Mouse (Mus musculus) T-cell, adult 2 months (primary cell): ENCODE data around the gene Phospho1.

Source experiments
- DNase-seq: peaks from one replicate; pipeline ENCODE4 v3.0.0; 2022; ENCODE audit warnings: low spot score

The Phospho1 gene

DNA sequence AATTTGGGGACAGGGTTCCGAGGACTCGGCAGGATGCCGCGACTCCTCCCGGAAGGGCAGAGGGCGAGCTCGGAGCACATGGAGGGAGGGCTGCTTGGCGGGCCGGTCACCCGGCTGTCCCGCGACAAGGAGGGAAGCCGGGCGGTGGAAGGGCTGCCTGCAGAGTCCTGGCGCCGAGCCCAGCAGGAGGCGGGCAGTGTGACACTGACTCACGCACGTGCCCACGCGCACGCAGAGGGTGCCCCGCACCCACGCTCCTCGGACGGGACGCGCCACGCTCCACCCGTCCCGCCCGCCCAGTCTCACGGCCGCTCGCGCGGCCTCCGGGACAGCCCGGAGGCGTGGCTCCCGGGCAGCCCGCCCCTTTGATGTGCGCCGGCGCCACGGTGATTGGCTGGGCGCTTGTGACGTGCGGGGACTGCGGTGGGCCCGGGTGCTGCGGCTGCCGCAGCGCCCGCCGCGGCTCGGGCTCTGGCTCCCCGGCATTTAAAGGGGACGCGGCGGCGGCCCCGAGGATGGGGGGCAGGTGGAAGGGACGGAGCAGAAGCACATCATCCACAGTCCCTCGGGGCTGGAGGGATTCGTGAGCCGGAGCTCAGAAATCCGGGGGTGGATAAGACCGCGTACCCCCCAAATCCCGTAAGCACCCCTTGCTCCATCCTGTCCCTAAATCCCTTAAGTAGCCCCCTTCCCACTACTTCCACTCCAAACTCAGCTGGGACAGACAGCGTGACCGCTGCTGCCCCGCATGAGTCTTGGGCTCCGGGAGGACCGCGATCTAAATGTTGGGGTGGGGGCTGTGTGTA is at the start of gene Phospho1:
TSS of gene Phospho1 (plus strand) at position 429 of the 806 bp plus-strand sequence.
- DNase-seq = peak; percentile 84

DNA sequence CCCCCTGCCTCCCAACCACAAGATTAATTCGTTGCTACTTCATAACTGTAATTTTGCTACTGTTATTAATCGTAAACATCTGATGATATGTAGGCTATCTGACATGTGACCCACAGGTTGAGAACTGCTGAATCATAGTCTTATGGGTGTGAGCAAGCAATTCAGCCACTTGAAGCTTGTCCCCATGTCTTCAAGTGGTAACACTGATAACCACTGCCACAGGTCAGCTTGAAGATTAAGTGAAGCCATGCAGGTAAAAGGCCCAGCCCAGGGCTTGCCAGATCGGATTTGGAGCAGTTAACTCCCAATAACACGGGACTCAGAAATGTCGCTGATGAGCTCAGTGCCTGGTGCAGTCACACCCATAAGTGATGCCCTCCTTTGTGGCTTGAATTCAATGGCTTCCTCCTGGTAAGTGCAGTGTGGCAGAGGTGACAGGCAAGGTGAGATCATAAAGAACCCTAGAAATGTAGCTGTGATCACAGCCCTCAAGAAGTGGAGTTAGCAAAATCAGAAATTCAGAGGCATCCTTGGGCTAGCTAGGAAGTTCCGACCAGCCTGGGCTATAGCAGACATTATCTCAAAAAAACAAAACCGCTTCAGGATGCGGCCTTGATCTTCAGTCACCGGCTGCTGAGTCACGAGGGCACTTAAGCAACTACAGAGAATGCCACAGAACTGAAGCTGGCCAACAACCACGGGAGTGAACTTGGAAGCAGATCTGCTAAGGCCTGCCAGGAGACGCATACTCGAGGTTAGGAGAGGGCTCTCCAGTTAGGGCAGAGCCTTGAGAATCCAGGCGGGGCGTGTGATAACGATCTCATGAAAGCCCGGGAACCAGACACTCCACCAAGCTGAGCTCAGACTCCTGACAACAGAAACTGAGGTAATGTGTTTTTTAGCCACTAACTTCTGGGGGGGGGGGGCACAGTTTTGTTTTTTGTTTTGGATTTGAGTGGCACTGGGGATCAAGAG is 46.7 kb upstream of the Phospho1 start:
- peak; percentile 6 for DNase-seq

DNA sequence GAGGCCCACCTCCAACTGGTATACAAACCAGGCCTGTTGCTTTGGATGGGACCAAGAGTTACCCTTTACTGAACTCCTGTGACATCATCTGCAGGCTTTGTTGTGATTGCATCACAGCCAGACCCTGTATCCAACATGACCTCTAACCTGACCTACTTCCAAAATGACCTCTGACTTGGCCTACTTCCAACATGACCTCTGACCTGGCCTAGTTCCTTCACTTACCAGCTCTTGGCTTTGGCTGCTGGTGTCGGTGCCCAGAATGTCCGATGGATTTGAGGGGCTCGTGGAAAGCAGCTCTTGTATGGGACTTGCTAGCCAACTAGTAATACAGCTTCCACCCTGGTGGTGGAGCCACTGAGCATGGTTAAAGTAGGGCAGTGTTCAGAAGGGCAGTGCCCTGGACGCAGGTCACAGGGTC is 45.5 kb upstream of the Phospho1 start:
- DNase-seq = no peak

DNA sequence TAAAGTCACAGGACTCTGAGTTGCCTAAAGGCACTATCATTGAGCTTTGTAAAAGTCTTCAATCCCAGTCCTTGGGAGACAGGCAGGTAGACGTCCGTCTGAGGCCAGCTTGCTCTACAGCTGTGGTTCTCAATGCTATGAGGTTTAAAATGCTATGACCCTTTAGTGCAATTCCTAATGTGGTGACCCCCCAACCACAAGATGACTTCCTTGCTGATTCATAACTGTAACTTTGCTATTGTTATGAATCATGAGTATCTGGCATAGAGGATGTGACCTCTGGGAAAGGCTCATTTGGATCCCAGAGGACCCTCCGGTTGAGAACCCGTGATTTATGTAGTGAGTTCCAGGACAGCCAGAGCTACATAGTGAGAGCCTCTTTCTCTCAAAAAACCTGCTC is 44.9 kb upstream of the Phospho1 start:
- no peak for DNase-seq

DNA sequence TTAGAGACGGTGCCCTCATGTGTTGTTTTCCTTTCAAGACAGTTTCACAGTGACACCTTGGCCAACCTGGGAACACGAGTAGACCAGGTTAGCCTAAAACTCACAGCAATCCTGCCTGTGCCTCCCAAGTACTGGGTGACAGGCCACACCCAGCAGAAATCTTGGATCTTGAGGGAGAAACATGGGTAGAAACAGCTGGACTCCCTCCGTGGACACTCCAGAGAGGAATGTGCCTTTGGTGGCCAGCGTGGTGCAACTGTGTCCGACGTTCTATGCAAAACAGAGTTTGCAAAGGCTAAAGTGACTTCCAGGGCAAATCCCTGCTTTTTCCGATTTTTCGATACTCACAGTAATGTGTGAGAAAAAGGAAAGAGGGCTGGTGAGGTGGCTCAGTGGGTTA is 43.8 kb upstream of the Phospho1 start:
- DNase-seq = no peak

DNA sequence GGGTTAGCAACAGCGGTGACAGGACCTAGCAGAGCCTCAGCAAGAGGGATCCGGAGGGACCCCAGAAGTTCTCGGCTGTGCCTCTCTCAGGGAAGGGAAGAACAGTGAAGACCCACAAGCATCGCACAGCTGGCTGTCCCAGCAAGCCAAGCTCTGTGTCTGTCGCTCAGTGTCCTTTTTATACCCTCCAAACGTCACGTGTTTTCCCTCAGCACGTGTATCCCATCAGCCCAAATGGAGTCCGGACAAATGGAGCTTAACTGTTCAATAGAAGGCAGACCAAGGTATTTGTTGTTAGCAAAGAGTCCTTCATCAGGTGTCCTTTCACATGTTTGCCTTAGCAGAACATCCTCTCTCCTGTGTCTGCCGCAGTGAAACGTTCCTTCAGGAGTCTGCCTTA is 42.7 kb upstream of the Phospho1 start:
- DNase-seq = no peak

DNA sequence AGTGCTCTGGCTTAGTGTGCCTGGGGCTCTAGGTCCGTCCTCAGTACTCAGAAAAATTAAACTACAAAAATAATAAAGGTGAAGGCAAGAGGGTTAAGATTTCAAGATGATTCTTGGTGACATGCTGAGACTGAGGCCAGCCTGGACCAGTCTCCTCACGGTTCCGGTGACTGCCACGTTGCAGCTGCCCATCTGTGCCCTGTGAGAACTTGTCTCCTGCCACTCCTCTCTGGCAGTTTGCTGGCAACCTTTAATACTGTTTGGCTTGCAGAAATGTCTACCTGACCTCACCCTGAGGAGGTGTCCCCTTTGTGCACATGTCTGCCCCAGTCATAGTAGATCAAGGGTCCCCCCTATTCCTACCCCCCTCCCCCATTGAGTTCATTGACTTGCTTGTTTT is 40.8 kb upstream of the Phospho1 start:
- DNase-seq = no peak

DNA sequence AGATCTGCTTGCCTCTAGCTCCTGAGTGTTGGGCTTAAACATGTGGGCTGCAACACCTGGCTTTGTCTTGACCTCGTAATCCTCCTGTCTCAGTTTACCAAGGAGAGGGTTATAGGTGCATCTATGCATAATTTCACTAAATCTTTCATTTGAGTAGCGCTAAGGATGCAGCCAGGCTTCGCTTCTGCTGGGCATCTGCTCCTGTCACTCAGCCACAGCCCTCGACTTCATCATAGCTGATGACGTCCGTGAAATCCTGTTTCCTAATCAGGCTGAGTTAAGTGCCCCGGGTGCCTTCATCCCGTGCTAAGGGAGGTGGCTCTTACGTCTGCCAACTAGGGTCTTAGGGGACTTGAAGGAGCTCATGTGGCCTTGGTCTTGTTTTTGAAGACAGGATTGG is 40.3 kb upstream of the Phospho1 start:
- DNase-seq = no peak

DNA sequence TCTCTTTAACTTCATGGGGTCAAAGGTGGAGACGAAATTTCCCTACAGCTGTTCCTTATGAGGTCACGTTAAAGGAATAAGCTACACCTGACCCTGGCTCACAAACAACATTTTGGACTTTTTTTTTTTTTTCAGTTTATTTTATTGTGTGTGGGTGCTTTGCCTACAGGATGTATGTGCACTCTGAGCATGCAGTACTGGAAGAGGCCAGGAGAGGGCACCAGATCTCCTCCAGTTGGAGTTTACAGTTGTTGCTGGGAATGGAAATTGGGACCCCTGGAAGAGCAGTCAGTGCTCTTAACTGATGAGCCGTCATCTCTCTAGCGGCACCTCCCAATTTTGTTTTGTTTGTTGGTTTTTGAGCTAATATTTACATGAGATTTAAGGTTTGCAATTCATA is 38.6 kb upstream of the Phospho1 start:
- DNase-seq = no peak

DNA sequence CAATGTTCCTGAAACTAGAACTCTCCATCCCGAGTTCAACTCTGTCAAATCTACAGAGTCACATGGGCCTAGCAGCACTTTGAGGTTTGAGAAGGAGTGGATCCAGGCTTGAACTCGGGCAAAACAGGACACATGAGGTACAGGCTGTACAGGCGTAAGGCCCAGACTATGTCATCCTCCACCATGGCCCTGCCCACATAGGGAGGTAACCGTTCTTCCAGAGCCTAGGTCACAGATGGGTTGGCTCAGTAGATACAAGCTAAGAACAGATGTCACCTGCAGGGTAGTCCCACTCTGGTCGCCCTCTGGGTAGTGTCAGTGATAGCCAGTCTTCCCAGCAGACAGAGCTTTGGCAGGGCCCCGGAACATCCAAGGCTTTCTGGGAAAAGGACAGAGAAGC is 37.8 kb upstream of the Phospho1 start:
- DNase-seq = no peak

DNA sequence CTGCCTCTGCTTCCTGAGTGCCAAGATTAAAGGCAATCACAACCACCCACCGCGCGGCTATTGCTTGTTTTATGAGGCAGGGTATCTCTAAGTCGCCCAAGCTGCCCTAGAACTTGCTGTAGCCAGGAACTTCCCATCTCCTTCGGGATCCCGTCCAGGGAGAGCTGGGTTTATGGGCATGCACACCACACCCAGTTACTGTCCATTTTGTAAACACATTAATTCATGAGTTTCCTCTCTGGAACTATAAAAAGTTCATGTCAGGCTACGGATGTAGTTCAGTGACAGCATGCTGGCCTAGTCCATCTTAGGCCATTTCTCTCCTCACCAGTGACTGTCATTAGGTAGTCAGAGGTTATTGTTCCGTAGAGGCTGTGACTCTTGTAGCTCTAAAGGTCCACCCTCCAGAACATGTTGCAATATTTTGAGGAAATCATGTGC is 34.8 kb upstream of the Phospho1 start:
- no peak for DNase-seq

DNA sequence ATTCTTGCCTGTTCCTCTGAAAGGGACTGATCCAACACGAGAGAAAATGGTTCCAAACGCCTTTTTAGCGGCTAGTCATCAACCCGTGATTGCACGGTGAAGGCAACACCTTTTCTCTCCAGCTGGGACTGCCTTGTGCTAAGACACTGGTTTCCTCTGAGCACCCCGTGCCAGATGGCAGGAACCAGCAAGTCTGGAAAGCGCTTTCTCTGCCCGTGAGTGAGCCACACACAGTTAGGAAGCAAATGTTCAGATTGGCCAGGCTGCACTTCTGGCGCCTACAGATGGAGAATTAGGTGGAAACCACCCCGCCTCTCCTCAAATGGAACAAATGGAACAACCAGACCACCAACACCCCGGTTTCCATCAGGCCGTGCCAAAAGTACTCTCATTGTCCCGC is 32.5 kb upstream of the Phospho1 start:
- DNase-seq = no peak

DNA sequence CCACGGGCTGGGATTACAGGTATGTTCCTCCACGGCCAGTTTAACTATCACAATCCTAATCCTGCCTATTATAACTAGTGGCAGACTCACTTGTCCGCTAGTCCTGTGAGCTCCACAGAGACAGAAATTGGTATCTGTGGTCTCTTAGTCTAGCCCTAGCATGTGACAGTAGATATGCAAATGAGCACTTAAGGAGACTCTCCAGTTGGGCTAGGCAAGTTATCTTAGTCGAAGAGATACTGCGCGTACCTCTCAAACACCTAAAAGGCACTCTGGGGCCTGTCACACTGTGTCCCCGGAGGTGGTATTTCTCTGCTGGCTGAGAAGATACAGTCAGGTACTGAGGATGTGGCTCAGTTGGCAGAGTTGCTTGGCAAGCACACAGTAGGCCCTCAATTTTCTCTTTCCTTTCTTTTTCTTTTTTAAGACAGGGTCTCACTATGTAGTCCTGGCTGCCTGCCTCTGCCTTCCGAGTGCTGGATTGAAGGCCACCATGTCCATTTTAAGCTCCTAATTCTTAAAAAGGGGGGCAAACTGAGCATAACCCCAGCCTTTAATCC is 31.3 kb upstream of the Phospho1 start:
- DNase-seq = no peak

DNA sequence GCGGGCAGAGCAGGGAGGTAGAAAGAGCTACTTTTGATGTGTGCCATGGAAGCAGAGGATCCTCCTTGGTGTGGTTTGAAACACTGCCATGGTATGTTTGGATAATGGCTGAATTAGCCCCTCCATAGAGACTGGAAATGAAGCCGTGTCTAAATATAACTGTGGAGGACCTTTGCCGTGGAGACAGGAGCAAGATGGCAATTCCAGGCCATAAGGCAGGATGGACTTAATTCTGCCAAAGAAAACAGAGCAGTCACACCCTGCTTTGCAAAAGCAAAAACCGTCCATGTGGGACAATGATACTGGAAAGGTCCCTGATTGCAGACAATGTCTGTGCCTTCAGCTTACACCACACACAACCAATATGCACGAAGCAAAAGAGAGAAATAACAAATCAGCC is 30.1 kb upstream of the Phospho1 start:
- DNase-seq = no peak

DNA sequence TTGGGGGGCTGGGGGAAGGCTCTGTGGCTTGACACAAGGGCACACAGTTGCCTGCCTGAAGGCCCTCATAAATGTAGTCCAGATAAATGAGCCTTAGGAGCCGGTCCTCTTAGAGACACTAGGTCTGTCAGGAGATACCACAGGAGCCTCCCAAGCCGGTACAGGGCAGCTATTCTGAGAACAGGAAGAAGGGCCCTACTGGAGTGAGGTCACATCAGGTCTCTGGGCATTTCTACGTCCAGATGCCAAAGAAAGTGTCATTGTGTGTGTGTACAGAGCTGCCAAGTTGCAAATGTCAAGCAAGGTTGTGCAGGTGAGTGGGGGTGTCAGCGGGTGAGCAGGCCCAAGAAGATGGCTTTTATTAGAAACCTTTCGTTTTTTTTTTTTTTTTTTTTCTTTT is 28.7 kb upstream of the Phospho1 start:
- DNase-seq = no peak

DNA sequence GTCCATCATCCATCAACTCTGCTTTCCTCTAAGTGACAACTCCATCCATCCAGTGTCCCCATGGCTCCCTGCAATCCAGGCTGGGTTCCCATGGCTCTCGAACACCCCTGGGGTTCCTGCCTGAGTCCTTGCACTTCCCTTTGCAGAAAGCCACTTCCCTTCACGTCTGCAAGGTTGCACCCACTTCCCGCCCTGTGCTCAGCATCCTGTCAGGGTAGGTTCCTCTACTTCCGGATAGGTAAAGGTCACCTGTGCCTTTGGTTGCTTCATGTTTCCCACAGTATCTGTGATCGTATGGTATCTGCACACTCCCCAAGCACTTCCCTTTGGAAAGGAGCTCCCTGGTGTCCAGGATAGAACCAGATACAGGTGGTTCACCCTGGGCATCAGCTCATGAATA is 19.3 kb upstream of the Phospho1 start:
- peak; percentile 60 for DNase-seq

DNA sequence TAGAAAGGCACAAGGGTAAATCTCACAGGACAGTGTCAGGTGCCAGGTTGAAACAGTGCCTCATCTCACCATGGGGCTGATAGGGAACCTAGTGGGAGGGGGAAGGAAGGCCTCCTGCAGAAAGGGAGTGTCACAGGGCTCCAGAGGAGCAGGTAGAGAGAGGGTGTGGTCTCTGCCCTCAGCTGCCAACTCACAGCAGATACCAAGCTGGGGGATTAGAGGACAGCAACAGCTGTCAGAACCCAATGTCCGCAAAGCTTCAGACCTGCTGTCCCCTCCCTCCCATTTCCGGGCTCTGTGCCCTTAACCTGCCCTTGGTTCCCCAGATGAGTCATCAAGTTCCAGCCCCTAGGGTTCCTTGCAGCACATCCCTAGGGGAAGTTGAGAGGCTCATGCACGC is 18.8 kb upstream of the Phospho1 start:
- no peak for DNase-seq

DNA sequence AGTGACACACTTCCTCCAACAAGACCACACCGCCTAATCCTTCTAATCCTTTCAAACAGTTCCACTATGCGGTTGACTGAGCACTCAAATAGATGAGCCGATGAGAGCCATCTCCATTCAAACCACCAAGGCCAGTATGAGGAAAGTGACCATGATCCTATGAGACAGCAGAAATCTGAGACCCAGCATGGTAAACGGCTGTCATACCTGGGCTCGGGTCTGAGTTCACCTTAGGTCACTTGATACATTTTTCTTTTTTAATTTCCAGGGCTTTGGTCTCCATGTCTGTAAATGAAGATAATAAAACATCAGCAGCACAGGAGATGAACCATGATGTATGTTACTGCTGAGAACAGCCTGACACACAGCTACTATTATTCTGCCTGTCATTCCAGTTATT is 16.4 kb upstream of the Phospho1 start:
- no peak for DNase-seq

DNA sequence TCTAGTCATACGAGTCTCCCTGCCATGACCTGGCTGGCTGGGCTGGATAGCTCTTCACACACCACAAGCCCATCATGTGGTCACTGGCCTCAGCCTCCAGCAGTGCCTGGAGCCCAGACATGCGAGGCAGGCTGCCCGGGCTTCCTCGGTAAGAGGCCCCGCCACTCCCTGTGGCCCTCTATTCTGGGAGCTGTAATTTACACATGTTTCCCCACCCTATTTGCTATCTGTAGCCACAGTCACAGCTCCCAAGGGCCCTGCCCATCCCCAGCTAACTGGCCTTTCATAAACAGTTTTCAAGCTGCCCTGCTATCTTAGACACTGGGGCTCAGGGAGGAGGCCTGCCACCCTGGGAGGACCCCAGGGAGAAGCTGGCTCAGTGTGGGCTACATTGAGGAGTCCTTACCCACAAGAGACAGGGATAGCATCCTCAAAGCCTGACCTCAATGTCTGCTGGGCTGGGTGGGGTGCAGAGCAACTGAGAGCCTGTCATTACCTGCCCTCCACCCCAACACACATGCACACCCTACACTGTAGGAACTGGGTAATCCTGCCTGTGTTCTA is 15.8 kb upstream of the Phospho1 start:
- DNase-seq = no peak

DNA sequence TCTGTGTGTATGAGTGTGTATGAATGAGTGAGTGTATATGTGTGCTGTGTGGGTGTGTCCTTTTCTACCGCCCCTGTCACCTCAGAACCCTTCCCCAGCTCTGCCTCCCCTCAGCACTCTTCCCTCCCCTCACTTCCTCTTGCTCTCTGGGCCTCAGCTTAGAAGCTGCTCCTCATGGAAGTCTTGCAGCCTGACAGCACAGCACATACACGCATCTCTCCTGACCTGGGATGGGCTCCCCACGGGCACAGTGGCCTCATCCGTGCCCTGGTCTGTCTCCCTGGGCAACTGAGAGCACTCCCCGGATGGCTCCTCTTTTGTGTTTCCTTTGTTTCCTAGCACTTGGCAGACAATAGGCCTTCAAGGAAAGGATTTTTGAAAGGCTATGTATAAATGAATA is 14.7 kb upstream of the Phospho1 start:
- no peak for DNase-seq

DNA sequence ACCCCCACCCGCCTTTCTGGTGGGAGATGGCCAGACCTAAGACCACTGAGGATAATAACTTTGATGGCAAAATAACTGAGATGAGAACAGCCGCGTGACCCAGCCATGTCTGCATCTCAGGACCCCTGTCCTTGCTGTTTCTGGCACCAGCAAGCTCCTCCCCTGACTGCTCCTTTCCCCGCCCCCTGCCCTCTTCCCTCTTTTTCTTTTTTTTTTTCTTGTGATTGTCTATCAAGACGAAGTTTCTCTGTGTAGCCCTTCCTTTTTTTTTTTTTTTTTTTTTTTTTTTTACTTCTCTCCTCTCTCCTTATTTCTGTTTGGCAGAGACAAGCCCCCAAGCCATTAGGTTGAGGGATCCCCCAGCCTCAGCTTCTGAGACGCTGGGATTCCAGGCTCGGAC is 13.5 kb upstream of the Phospho1 start:
- DNase-seq = no peak

DNA sequence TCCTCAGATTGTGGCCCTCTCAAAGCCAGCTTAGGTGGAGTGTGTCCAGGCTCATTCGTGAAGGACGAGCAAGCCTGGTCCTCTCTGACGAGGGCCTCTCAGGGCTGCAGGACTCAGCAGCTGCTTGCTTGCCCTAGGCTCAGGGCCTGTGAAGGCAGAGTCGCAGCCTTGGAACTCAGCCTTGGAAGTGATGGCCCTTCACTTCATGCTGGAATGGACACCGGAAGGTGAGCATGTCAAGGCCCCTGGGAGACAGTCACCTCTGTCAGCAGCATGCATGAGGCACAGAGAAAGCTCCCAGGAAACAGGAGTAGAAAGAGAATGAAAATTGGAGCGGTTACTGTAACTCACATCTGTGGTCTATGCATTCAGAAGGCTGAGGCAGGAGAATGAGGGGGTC is 12.6 kb upstream of the Phospho1 start:
- no peak for DNase-seq
